Mouse (Mus musculus) adrenal gland, postnatal 25 days (tissue): Measurements from ENCODE around the gene Atxn1. TPM values are rescaled to one million over a fixed set of nuclear protein-coding genes. Genes with fewer than 3 reads are reported as not detected.

Experiments
- DNase-seq: peaks from one replicate; pipeline ENCODE4 v3.0.0; 2021; ENCODE audit warnings: mixed read lengths
- total RNA-seq: library from RNA; stranded (reverse); gene quantifications from 2 replicates; pipeline ENCODE4 v1.2.3, GENCODE M21; 2021

Atxn1 gene
- total RNA-seq, 1 experiment from 2014 or later = 63.2 TPM

- DNase-seq = no peak
Measured at GRCm38 (mm10) chr13:45628341-45628740, 336.5 kb downstream of the Atxn1 start.

- no peak for DNase-seq
Measured at GRCm38 (mm10) chr13:45627206-45627751, 337.5 kb downstream of the Atxn1 start.

GRCm38 (mm10) chr13:45625740-45626139 is 339.1 kb downstream of the Atxn1 start:
- DNase-seq = no peak

- no peak for DNase-seq
Measured at GRCm38 (mm10) chr13:45623846-45624245, 341.0 kb downstream of the Atxn1 start.

- DNase-seq = no peak
Measured at GRCm38 (mm10) chr13:45622871-45623546, 341.8 kb downstream of the Atxn1 start.

- no peak for DNase-seq
Measured at GRCm38 (mm10) chr13:45620687-45621086, 344.1 kb downstream of the Atxn1 start.

- no peak for DNase-seq
Measured at GRCm38 (mm10) chr13:45620281-45620680, 344.5 kb downstream of the Atxn1 start.

- no peak for DNase-seq
Measured at GRCm38 (mm10) chr13:45617988-45618387, 346.8 kb downstream of the Atxn1 start.

- DNase-seq = no peak
Measured at GRCm38 (mm10) chr13:45614762-45615161, 350.0 kb downstream of the Atxn1 start.

GRCm38 (mm10) chr13:45613346-45613745 is 351.5 kb downstream of the Atxn1 start:
- DNase-seq = peak; percentile 16

GRCm38 (mm10) chr13:45611554-45611953 is 353.3 kb downstream of the Atxn1 start:
- DNase-seq = no peak

GRCm38 (mm10) chr13:45609461-45609860 is 355.3 kb downstream of the Atxn1 start:
- DNase-seq = no peak

GRCm38 (mm10) chr13:45608593-45608992 is 356.2 kb downstream of the Atxn1 start:
- DNase-seq = no peak

- DNase-seq = no peak
Measured at GRCm38 (mm10) chr13:45607946-45608345, 356.9 kb downstream of the Atxn1 start.

GRCm38 (mm10) chr13:45603636-45604035 is 361.2 kb downstream of the Atxn1 start:
- no peak for DNase-seq

GRCm38 (mm10) chr13:45600443-45600842 is 364.4 kb downstream of the Atxn1 start:
- no peak for DNase-seq

- DNase-seq = no peak
Measured at GRCm38 (mm10) chr13:45599831-45600230, 365.0 kb downstream of the Atxn1 start.

GRCm38 (mm10) chr13:45595416-45595815 is 369.4 kb downstream of the Atxn1 start:
- DNase-seq = no peak

GRCm38 (mm10) chr13:45593914-45594313 is 370.9 kb downstream of the Atxn1 start:
- no peak for DNase-seq

- no peak for DNase-seq
Measured at GRCm38 (mm10) chr13:45590898-45591297, 373.9 kb downstream of the Atxn1 start.

GRCm38 (mm10) chr13:45583061-45583460 is 381.7 kb downstream of the Atxn1 start:
- DNase-seq = no peak

GRCm38 (mm10) chr13:45582294-45582693 is 382.5 kb downstream of the Atxn1 start:
- no peak for DNase-seq

GRCm38 (mm10) chr13:45579751-45580150 is 385.1 kb downstream of the Atxn1 start:
- no peak for DNase-seq

GRCm38 (mm10) chr13:45577784-45578183 is 387.0 kb downstream of the Atxn1 start:
- DNase-seq = peak; percentile 37
